ENCODE assay signal across 8 mouse cellular contexts in genomic region chr15:82211281-82211680, GRCm38 (mm10). TPM values are rescaled to one million over a fixed set of nuclear protein-coding genes. Genes with fewer than 3 reads are reported as not detected.
DNase-seq lines count a peak whose midpoint lies in the region; ATAC-seq and TF ChIP-seq lines count a peak whose summit lies in the region.

No protein-coding gene starts in this region.

- DNase-seq in kidney, postnatal 4 days, result no peak
- DNase-seq in hindbrain, postnatal 0 days (ENCODE audit: low spot score), result no peak
- DNase-seq in right cerebral cortex, adult 2 months (ENCODE audit: low spot score in 2 of 2), result no peak
- no peak for DNase-seq in MN1 (ENCODE audit: low spot score)
- no peak for DNase-seq in layer of hippocampus, postnatal 36 days

- H3K9me3 ChIP-seq in kidney, embryonic 16.5 days (ENCODE audit: low read length), result no peaks in the 10 kb centered on the region
- H3K9me3 ChIP-seq in embryonic facial prominence, embryonic 13.5 days, result no peaks in the 10 kb centered on the region
- no peaks in the 10 kb centered on the region for H3K9me3 ChIP-seq in hindbrain, postnatal 0 days (ENCODE audit: low read length)
- no peaks in the 10 kb centered on the region for H3K9me3 ChIP-seq in neural tube, embryonic 13.5 days

- 0 out of 2 replicates have a peak, but pooled peaks cover under 1% of the 10 kb centered on the region for H3K36me3 ChIP-seq in kidney, embryonic 16.5 days (ENCODE audit: insufficient read depth, low read length)
- H3K36me3 ChIP-seq in embryonic facial prominence, embryonic 13.5 days, result peaks cover under 1% of the 10 kb centered on the region; the same call in 1 of the 2 replicates
- no peaks in the 10 kb centered on the region for H3K36me3 ChIP-seq in hindbrain, postnatal 0 days (ENCODE audit: insufficient read depth, low read length)
- 0 out of 2 replicates have a peak, but pooled peaks cover 5% of the 10 kb centered on the region for H3K36me3 ChIP-seq in neural tube, embryonic 13.5 days

- H3K9ac ChIP-seq in kidney, embryonic 16.5 days (replicated peaks; ENCODE audit: low read length), result no peak overlapping the region; the same call in 1 of the 2 replicates
- H3K9ac ChIP-seq in embryonic facial prominence, embryonic 13.5 days, result peak overlapping the region; percentile 64; the same call in 1 of the 2 replicates
- H3K9ac ChIP-seq in hindbrain, postnatal 0 days (replicated peaks; ENCODE audit: low read length), result peak overlapping the region; percentile 47; the same call in 1 of the 2 replicates
- 0 out of 2 replicates have a peak overlapping the region, but pooled peaks have one; percentile 66 for H3K9ac ChIP-seq in neural tube, embryonic 13.5 days

- H3K4me2 ChIP-seq in kidney, embryonic 16.5 days (replicated peaks; ENCODE audit: low read depth, low read length), result peak overlapping the region; percentile 78
- H3K4me2 ChIP-seq in embryonic facial prominence, embryonic 13.5 days, result peak overlapping the region; percentile 83
- peak overlapping the region; percentile 66 for H3K4me2 ChIP-seq in hindbrain, postnatal 0 days (ENCODE audit: low read depth, low read length)
- H3K4me2 ChIP-seq in neural tube, embryonic 13.5 days, result peak overlapping the region; percentile 65

- H3K27ac ChIP-seq in kidney, embryonic 16.5 days (ENCODE audit: low read length), result no peak overlapping the region
- H3K27ac ChIP-seq in embryonic facial prominence, embryonic 13.5 days, result no peak overlapping the region
- H3K27ac ChIP-seq in hindbrain, postnatal 0 days, result no peak overlapping the region
- no peak overlapping the region for H3K27ac ChIP-seq in neural tube, embryonic 13.5 days (replicated peaks)

- ATAC-seq in kidney, embryonic 16.5 days (ENCODE audit: low FRiP score, low TSS enrichment), result no peak
- ATAC-seq in embryonic facial prominence, embryonic 13.5 days (ENCODE audit: insufficient number of reproducible peaks, insufficient read depth, low FRiP score, low TSS enrichment, low read depth), result no peak
- no peak for ATAC-seq in hindbrain, postnatal 0 days
- no peak for ATAC-seq in neural tube, embryonic 13.5 days (ENCODE audit: low read depth)

- H3K4me1 ChIP-seq in kidney, embryonic 16.5 days (ENCODE audit: insufficient read depth, low read length), result peaks cover 28% of the 10 kb centered on the region
- peaks cover 46% of the 10 kb centered on the region for H3K4me1 ChIP-seq in embryonic facial prominence, embryonic 13.5 days
- peaks cover 22% of the 10 kb centered on the region for H3K4me1 ChIP-seq in hindbrain, postnatal 0 days (ENCODE audit: insufficient read depth, low read length)
- H3K4me1 ChIP-seq in neural tube, embryonic 13.5 days (replicated peaks), result peaks cover 40% of the 10 kb centered on the region

- H3K27me3 ChIP-seq in kidney, embryonic 16.5 days (ENCODE audit: insufficient read depth, low read length), result peaks cover 93% of the 10 kb centered on the region
- H3K27me3 ChIP-seq in embryonic facial prominence, embryonic 13.5 days, result peaks cover 98% of the 10 kb centered on the region
- peaks cover 27% of the 10 kb centered on the region for H3K27me3 ChIP-seq in hindbrain, postnatal 0 days (ENCODE audit: insufficient read depth, low read length)
- peaks cover 97% of the 10 kb centered on the region for H3K27me3 ChIP-seq in neural tube, embryonic 13.5 days

- H3K4me3 ChIP-seq in kidney, embryonic 16.5 days (ENCODE audit: low read length), result peak overlapping the region; percentile 52
- peak overlapping the region; percentile 50 for H3K4me3 ChIP-seq in embryonic facial prominence, embryonic 13.5 days
- peak overlapping the region; percentile 47 for H3K4me3 ChIP-seq in hindbrain, postnatal 0 days (ENCODE audit: low read length)
- peak overlapping the region; percentile 42 for H3K4me3 ChIP-seq in neural tube, embryonic 13.5 days

- no peak for TF ChIP-seq CTCF in hindbrain, postnatal 0 days (IDR thresholded peaks at IDR 0.05; ENCODE audit: low read depth)

- 0% methylated on average over 9 of the region's 11 CpGs for WGBS in kidney, embryonic 16.5 days
- WGBS in embryonic facial prominence, embryonic 13.5 days, result 0% methylated on average over 11 of the region's 11 CpGs
- 2% methylated on average over 11 of the region's 11 CpGs for WGBS in hindbrain, postnatal 0 days
- WGBS in neural tube, embryonic 13.5 days, result 3% methylated on average over 11 of the region's 11 CpGs

RNA-seq across cellular contexts. Expression of gene Shisa8, which starts 1.3 kb away (rescaled TPM):
- 0.41 and 0.62 TPM in 2 replicates for polyA plus RNA-seq in kidney, embryonic 16.5 days (2015; fragmentation: Nextera tagmentation; extraction: Ambion mirVana)
- 0.18 and 0.50 TPM in 2 replicates for polyA plus RNA-seq in embryonic facial prominence, embryonic 13.5 days (2015; fragmentation: Nextera tagmentation; extraction: Ambion mirVana)
- total RNA-seq in hindbrain, postnatal 0 days (2014; rRNA removed), result 34.7 and 36.0 TPM in 2 replicates
- polyA plus RNA-seq in hindbrain, postnatal 0 days (2015; fragmentation: Nextera tagmentation; extraction: Ambion mirVana), result 7.5 and 9.2 TPM in 2 replicates
- 0.72 and 0.82 TPM in 2 replicates for polyA plus RNA-seq in neural tube, embryonic 13.5 days (2015; fragmentation: Nextera tagmentation; extraction: Ambion mirVana)
- total RNA-seq in layer of hippocampus, postnatal 36 days (2021), result under 1 TPM; 0.72 to 0.76 TPM

RNA-seq across cellular contexts. Expression of gene Tnfrsf13c, which starts 12.9 kb away (rescaled TPM):
- 0.15 TPM in 1 of 2 replicates, not detected in the other for polyA plus RNA-seq in kidney, embryonic 16.5 days (2015; fragmentation: Nextera tagmentation; extraction: Ambion mirVana)
- polyA plus RNA-seq in embryonic facial prominence, embryonic 13.5 days (2015; fragmentation: Nextera tagmentation; extraction: Ambion mirVana), result 0.17 TPM in 1 of 2 replicates, not detected in the other
- 0.29 and 5.6 TPM in 2 replicates for total RNA-seq in hindbrain, postnatal 0 days (2014; rRNA removed)
- polyA plus RNA-seq in hindbrain, postnatal 0 days (2015; fragmentation: Nextera tagmentation; extraction: Ambion mirVana), result 0.34 and 0.42 TPM in 2 replicates
- polyA plus RNA-seq in neural tube, embryonic 13.5 days (2015; fragmentation: Nextera tagmentation; extraction: Ambion mirVana), result 0.13 and 0.66 TPM in 2 replicates
- under 1 TPM; 0.30 to 0.62 TPM for total RNA-seq in layer of hippocampus, postnatal 36 days (2021)

RNA-seq across cellular contexts. Expression of gene Cenpm, which starts 33.3 kb away (rescaled TPM):
- 65.9 and 71.2 TPM in 2 replicates for polyA plus RNA-seq in kidney, embryonic 16.5 days (2015; fragmentation: Nextera tagmentation; extraction: Ambion mirVana)
- 61.7 and 72.7 TPM in 2 replicates for polyA plus RNA-seq in embryonic facial prominence, embryonic 13.5 days (2015; fragmentation: Nextera tagmentation; extraction: Ambion mirVana)
- total RNA-seq in hindbrain, postnatal 0 days (2014; rRNA removed), result 15.0 and 16.2 TPM in 2 replicates
- 23.0 and 27.6 TPM in 2 replicates for polyA plus RNA-seq in hindbrain, postnatal 0 days (2015; fragmentation: Nextera tagmentation; extraction: Ambion mirVana)
- polyA plus RNA-seq in neural tube, embryonic 13.5 days (2015; fragmentation: Nextera tagmentation; extraction: Ambion mirVana), result 15.2 and 16.5 TPM in 2 replicates
- 1 to 10 TPM; 2.7 to 4.0 TPM for total RNA-seq in layer of hippocampus, postnatal 36 days (2021)

RNA-seq across cellular contexts. Expression of gene 1500009C09Rik, which starts 40.9 kb away (rescaled TPM):
- not detected in 2 replicates for polyA plus RNA-seq in kidney, embryonic 16.5 days (2015; fragmentation: Nextera tagmentation; extraction: Ambion mirVana)
- polyA plus RNA-seq in embryonic facial prominence, embryonic 13.5 days (2015; fragmentation: Nextera tagmentation; extraction: Ambion mirVana), result 0.17 TPM in 1 of 2 replicates, not detected in the other
- 116 and 127 TPM in 2 replicates for total RNA-seq in hindbrain, postnatal 0 days (2014; rRNA removed)
- 12.5 and 13.9 TPM in 2 replicates for polyA plus RNA-seq in hindbrain, postnatal 0 days (2015; fragmentation: Nextera tagmentation; extraction: Ambion mirVana)
- 7.8 and 7.9 TPM in 2 replicates for polyA plus RNA-seq in neural tube, embryonic 13.5 days (2015; fragmentation: Nextera tagmentation; extraction: Ambion mirVana)
- 100 to 1,000 TPM in 1 of 2 experiments, 10 to 100 TPM in 1; 98.3 to 115 TPM for total RNA-seq in layer of hippocampus, postnatal 36 days (2021)
